Mouse (Mus musculus) lung, postnatal 4 days (tissue): Measurements from ENCODE around the gene Ssna1.

ENCODE experiments used
- DNase-seq, 2 experiments: peaks; one replicate each; pipeline ENCODE4 v3.0.0; 2021

The Ssna1 gene

DNA sequence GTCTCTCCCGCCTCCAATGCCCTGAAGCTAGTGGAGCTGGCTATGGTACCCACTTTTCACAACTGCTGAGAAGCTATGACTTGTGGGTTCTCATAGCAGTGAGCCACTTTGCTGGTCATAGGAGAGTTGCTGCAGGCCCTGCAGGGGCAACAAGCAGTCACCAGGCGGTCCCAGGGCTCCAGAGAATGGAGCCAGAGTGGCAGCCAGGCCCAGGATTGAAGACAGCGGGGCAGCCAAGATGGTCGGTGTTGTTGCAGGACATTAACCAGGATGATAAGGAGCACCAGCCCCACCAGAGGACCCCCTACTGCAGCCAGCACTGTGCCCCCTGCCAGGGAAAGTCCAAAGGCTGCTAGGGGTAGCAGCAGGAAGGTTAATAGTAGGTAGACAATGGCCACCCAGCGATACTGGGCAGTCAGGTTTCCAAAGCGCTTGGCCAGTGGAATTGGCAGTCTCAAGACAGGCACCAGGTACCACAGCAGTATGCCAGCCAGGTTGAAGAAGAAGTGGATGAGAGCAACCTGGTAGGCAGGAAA is 43.2 kb downstream of the Ssna1 start:
- no peak for DNase-seq

DNA sequence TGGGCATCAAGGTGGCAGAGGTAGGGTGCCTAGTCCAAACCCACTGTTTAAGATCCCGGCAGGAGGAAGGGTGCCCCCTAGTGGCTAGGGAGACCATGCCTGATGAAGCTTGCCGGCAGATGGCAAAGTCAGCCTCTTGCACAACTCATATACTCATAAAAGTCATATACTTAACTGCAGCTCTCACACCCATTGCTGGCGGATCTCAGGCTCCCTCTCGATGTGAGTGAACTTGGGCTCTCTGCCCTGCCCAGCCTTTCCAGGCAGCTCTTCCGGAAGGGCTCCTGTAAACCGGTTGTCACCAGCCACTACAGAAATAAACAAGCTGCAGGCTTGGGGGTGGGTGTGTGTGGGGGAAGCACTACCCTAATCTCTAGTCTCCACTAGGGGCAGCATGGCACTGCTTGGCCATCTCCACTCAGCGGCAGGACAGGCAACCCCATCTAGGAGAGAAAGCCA is 43.8 kb downstream of the Ssna1 start:
- peak; percentile 93 to 96 for DNase-seq

DNA sequence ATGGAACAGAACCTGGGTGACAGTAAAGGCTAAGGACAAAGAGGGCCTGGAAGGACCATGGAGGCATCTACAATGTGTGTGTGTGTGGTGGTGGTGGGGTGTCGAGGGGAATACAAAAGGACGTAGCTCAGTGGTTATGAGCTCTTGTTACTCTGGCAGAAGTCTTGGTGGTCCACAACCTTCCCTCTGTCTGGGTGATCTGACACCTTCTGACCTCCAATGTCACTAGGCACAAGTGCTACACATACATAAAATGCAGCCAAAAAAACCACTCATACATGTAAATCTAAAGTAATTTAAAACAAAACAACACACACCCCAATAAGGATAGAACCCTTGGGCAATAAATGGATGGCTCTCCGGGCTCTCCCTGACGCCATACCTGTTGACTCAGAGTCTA is 44.8 kb downstream of the Ssna1 start:
- no peak for DNase-seq

DNA sequence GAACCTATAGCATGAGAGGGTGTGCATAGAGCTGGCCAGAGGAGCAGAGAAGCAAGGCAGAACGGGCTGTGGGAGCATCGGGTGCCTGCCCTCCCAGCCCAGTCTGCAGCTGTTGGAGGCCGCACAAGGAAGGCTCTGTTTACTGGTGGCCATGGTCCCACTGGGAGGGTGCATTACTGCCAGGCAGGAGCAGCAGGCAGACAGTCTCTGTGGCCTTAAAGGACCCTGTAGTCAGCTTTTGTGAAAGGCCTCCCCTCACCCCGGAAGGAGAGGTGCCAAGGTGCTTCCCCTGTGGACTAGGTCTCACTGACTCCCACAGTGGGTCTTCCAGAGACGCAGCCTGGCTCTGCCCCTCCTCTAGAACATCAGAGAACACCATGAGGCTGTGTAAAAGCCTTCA is 45.4 kb downstream of the Ssna1 start:
- DNase-seq, result no peak

DNA sequence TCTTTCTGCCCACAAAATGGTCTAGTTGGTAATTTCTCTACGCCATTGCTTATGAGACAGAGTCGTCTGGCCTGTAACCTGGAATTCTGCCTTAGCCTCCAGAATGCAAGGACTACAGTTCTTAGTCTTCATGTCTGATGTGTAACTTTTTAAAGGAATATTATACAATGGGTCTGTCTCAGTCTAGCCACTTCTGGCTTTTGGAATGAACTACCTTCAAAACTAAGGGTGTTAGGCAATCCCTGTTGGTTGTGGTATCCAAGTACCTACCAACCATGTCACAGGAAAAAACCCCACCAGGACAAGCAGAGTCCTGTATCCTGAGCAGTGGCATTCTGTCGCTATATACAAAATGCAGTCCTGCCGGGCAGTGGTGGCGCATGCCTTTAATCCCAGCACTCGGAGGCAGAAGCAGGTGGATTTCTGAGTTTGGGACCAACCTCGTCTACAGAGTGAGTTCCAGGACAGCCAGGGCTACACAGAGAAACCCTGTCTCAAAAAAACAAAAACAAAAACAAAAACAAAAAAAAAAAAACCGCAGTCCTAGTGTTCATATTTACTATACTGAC is 46.3 kb downstream of the Ssna1 start:
- no peak for DNase-seq

DNA sequence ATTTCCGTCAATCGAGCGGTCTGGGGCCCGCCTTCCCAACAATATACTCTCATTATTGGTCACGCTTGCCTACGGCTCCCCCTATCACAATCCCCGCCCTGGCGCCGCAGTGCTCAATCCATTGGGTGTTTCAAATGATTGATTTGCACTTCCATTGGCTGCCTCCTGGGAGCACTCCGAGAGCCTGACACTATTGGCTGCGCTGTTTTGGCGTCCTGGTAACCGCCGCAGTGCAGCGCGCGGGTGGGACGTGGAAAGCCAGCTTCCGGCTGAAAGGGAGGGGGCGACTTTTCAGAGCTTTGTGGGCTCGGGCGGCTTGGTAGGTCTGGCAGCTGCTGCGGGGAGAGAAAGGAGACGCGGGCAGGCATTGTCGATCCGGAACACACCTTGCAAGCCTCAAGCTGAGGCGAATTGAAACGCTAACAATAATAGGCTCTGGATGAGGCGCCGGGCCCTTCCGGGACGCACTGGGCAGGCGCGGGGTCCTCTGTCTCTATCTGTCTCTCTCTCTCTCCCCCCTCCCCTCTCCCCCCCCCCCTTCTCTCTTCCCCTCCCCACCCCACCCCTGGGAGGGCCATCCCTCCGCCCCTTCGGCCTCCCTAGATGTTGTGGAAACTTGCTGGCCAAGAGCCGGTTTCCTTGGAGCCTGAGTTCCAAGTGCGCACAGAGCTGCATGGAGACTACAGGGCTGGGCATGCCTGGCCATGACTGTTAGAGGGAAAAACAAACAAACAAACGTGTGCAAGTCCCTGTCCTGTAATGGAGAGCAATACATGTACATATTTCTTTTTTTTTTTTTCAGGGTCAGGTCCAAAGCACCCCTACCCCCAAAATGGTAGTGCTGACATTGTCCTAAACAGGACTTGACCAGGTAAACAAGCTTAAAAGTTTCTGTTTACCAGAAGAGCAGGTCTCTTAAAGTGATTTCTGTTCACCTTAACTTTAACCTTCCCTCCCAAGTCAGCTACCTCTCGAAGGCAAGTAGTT is 47.2 kb downstream of the Ssna1 start:
- peak; percentile 98 to 100 for DNase-seq

DNA sequence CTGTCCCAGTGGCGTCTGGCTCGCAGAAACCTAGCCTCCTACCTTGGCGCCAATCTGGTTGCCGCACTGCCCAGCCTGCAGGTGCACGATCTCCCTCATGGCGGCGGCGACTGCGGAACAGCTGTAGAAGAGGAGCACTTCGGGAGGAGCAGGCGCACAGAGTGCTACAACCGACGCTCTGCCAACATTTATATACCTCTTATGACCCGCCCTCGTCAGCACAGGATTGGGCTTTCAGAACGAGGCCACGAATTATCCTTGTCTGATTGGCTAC is 47.8 kb downstream of the Ssna1 start, which contains the start of gene Tubb4b:
TSS of gene Tubb4b (minus strand) at position 211 of the 274 bp plus-strand sequence.
- DNase-seq, result no peak

DNA sequence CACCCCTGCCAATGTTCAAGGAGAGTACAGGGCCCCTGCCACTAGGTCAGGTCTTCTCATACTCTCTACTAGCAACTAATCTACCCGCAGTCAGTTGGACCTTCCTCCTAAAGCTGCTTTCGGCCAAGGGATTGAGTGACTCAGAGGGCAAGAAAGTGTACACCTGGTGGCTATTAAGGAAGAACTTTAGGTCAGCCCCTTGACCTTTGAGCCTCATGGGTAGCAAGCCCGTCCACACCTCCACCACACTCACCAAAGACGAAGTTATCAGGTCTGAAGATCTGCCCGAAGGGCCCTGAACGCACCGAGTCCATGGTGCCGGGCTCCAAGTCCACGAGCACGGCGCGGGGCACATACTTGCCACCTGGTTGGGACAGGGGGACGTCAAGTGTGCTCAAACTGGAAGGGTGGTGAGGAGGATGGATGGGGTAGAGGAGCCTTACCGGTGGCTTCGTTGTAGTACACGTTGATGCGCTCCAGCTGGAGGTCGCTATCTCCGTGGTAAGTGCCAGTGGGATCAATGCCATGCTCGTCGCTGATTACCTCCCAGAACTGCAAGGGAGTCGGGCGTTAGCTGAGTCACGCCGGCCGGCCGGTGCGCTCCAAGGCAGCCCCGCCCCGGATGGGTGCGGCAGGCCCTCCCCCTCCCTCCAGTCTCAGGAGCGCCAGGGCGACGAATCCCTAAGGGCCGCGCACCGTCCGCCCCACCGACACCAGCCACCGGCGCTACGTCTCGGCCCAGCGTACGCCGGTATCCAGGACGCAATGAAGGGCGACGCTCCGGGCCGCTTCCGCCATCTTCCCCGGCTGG is 48.4 kb downstream of the Ssna1 start:
- DNase-seq, result peak; percentile 86 to 91

DNA sequence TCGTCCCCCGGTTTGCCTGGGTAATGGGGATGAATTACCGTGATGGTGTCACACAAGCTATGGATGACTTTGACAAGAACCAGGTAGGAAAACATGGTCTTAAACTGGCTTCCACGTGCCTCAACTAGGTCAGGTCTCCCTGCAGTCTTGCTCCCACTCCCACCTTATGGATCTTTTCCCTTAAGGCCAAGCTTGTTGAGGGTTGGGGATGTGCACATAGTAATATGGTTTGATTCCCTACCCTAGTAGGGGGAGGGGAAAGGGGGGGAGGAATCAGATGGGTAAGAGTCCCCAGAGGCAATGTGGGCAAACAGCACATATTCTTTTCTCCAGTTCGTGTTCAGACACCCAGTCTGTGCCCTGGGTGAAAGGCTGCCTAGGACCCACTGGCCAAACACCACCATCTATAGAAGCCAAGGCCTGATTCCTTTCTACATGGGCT is 50.9 kb downstream of the Ssna1 start:
- DNase-seq, result peak in 1 of 2 experiments; percentile 3
